Mouse (Mus musculus) c-Kit-negative CD71-positive TER-119-positive erythroid progenitor cells, embryonic 14.5 days (primary cell): ENCODE measurements around the gene Kri1.
A peak's percentile ranks its signal among the peaks of the same experiment; 100 is the strongest.
"Not testable (repeated sequence)": the region's sequence is repeated elsewhere in the genome, so short reads cannot be mapped to it uniquely, and the experiment has no call there.

Experiments used
- DNase-seq: peaks from one replicate; pipeline ENCODE4 v3.0.0-alpha.2; 2013; ENCODE audit warnings: low read depth, low spot score

The Kri1 gene

GRCm38 (mm10) chr9:21274336-21274735 is 13.4 kb downstream of the Kri1 start:
- DNase-seq, result no peak

- DNase-seq, result no peak
Measured at GRCm38 (mm10) chr9:21273520-21274228, 14.1 kb downstream of the Kri1 start.

DNA sequence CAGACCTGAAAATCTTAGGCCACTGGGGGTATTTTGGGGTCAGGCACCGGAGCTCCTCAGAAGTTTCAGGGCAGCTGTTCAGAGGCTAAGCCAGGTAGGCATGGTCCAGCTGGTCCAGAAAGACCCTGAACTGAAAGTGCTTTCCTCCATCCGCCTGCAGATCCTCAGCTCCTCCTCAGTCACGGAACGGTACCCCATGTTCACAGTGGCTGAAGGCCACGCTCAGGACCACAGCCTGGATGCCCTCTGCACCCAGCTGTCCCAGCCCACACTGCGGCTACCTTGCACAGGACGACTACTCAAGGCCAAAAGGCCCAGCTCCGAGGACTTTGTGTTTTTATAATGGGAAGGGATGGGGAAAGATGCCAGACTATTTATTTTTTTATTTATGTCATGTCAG is 14.7 kb downstream of the Kri1 start:
- no peak for DNase-seq

DNA sequence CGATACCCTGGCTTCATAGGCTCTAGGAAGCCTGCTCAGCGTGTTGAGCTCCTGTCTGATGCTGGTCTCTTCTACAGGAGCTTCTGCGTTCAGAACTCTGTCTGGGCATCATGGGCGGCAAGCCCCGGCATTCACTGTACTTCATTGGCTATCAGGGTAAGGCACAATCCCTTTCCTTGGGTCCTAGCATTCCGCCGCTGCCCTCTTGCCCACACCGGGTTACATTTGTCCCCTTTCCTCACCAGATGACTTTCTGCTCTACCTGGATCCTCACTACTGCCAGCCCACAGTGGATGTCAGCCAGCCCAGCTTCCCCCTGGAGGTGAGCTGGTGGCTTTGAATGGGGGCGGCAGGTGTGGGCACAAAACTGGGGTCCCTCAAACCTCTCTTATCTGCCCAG is 15.4 kb downstream of the Kri1 start:
- no peak for DNase-seq

DNA sequence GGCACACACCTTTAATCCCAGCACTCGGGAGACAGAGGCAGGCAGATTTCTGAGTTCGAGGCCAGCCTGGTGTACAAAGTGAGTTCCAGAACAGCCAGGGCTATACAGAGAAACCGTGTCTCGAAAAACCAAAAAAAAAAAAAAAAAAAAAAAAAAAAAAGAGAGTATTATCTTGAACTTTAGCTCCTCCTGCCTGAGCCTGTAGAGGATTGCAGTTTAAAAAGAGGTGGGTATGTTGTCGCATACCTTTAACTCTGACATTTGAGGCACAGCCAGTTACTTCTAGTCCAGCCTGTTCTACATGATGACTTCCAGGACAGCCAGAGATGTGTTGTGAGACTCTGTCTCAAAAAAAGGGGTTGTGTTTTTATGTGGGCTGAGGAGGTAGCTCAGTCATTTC is 18.2 kb downstream of the Kri1 start:
- not testable (repeated sequence) for DNase-seq

DNA sequence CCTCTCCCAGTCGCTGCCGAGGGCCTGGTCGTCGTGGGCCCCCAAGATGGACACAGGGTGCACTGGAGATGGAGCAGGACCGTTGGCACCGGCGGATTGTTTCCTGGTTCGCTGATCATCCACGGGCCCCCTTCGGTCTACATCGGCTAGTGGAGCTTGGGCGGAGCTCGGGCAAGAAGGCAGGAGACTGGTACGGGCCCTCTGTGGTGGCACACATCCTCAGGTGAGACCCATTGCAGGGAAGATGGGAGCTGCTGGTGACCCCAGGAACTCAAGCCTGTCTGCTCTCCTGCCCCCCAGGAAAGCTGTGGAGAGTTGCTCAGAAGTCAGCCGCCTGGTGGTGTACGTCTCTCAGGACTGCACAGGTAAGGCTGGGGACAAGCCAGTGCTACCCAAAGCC is 19.5 kb downstream of the Kri1 start:
- no peak for DNase-seq

GRCm38 (mm10) chr9:21266889-21267288 is 20.9 kb downstream of the Kri1 start:
- DNase-seq, result no peak

DNA sequence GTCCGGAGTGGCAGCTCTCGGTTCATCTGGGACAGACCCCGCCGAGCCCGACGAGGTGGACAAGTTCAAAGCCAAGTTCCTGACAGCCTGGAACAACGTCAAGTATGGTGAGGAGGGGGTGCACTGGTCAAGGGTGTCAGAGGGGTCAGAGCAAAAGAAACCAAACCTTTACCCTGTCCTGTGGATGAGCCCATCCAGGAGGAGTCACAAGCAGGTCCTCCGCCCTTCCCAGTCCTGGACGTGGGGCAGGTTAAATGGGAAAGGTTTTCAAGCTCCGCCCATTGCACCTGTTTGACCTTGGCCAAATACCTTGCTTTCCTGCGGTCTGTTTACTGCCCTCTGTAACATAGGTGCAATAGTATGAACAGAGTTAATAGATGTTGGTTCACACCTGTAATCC is 22.2 kb downstream of the Kri1 start:
- no peak for DNase-seq

GRCm38 (mm10) chr9:21265000-21265561 is 22.7 kb downstream of the Kri1 start, which contains the start of gene Atg4d:
Gene Atg4d, plus strand, starts transcription at chr9:21265293.
- peak; percentile 99 for DNase-seq

GRCm38 (mm10) chr9:21264272-21264999 is 23.3 kb downstream of the Kri1 start:
- peak; percentile 81 for DNase-seq

GRCm38 (mm10) chr9:21261831-21262230 is 25.9 kb downstream of the Kri1 start:
- no peak for DNase-seq

- DNase-seq, result no peak
Measured at GRCm38 (mm10) chr9:21260491-21261040, 27.2 kb downstream of the Kri1 start.

GRCm38 (mm10) chr9:21256349-21256748 is 31.4 kb downstream of the Kri1 start:
- DNase-seq, result not testable (repeated sequence)

DNA sequence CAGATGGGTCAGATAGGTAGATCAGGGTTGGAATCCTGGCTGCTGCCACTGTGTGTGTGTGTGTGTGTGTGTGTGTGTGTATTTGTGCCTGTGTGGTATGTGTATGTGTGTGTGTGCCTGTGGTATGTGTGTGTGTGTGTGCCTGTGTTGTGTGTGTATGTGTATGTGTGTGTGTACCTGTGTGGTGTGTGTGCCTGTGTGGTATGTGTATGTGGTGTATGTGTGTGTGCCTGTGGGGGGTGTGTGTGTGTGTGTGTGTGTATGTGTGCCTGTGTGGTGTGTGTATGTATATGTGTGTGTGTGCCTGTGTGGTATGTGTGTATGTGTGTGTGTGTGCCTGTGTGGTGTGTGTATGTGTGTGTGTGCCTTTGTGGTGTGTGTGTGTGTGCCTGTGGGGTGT is 33.1 kb downstream of the Kri1 start:
- DNase-seq, result no peak

DNA sequence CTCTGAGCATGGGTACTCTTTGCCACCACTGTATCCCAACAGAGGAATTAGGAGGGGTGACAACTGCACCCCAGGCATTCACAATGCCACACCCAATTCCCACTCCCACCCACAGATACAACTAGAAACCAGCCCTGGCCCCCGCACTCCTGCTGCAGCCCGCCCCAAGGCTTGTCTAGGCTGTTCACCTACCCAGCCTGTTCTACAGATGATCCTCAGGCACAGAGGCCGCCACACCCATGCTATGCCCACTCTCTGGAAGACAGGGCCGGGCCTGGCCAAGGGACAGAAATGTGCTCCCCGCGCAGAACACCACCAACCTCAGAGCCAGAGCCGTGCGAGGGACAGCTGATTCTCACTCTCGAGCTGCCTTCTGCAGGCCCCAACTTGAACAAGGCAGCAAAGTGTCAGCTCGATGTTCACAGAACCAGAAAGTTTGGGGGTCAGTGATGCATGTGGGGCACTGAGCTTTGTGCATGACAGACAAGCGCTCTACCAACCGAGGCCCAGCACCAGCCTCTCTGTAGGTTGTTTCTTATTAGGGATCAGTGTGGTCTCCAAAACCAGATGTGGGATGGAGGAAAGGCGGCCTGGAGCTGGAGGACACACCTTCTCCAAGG is 36.5 kb downstream of the Kri1 start:
- DNase-seq, result no peak

DNA sequence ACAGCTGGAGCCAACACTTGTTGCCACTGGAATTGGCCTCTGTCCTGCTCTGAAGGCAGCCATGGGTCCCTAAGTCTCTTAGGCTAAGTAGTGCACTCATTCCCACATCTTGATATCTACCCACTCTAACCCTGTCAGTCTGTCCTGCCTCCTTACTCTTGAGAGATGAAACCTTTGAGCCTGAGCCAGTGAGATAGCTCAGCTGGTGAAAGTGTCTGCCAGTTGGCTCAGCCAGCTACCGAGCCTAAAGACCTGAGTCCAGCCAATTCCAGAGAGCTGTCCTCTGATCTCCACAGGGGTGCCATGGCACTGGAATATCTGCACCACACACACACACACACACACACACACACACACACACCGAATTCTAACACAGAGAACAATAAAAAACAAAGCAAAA is 37.3 kb downstream of the Kri1 start:
- DNase-seq, result no peak

GRCm38 (mm10) chr9:21249629-21250508 is 37.9 kb downstream of the Kri1 start:
- no peak for DNase-seq

GRCm38 (mm10) chr9:21248326-21248725 is 39.4 kb downstream of the Kri1 start, which contains the start of gene S1pr5:
Gene S1pr5, minus strand, starts transcription at chr9:21248443.
- no peak for DNase-seq

DNA sequence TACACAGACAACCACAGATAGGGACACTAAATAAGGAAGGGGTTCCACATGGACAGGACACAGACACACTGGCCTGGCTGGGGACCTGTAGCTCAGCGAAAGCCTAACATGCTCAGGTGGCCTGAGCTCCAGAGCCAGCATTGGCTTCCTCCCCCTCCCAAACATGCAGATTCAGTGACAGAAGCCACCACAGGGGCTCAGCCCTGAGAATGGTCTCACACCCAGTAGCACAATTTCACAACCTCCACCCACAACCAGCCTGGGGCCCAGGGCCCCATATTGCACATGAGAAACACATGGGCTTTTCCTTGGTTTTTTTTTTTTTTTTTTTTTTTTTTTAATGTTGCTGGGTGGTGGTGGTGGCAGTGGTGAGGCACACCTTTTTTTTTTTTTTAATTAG is 41.4 kb downstream of the Kri1 start:
- no peak for DNase-seq

- DNase-seq, result no peak
Measured at GRCm38 (mm10) chr9:21245113-21245487, 42.7 kb downstream of the Kri1 start.
